Mouse (Mus musculus) urinary bladder, postnatal 36 days (tissue): ENCODE results near the gene Cers5.

Experiments used
- DNase-seq, 2 experiments: peaks; one replicate each; pipeline ENCODE4 v3.0.0; 2022; ENCODE audit warnings: low spot score in 2 of 2, mixed read lengths in 1 of 2

Cers5 gene

DNA sequence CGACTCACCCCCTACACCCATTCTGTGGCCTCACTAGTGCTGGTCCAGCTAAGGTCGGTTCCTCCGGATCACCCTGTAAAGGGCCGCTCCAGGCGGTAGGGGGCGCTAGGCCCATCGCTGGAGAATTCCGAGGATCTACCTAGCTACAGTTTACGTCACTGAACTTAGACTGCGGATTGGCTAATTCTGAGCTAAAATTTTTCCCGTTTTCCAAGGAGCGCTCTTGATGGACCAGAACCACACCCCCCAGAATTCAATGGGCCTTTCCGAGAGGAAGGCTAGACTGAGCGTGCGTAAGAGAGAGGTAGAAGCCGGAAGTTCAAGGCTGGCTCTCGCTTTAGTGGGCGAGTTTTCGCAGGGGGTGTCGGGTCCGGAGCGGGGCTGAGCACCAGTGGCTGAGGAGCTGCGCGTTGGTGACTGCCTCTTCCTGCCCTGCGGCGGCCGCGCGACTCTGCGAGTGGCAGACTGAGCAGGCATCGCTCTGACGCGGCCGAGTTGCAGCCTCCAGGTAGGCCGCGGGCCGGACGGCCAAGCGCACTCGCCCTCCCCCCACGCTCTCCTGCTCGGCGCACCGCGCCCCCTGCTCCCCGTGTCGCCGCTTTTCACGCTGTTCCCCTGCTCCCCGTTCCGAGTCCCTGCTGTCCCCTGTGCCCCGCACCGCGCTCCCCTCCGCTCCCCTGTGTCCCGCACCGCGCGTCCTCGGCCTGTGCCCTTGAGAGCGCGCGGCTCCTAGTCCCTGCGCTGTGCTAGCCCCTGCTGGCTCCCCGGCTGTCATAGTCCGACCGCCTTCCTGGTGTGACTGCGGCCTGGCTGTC is 47.1 kb downstream of the Cers5 start, which contains the start of gene Cox14:
TSS of gene Cox14 (plus strand) at position 278 of the 815 bp plus-strand sequence.
- peak; percentile 91 to 93 for DNase-seq

DNA sequence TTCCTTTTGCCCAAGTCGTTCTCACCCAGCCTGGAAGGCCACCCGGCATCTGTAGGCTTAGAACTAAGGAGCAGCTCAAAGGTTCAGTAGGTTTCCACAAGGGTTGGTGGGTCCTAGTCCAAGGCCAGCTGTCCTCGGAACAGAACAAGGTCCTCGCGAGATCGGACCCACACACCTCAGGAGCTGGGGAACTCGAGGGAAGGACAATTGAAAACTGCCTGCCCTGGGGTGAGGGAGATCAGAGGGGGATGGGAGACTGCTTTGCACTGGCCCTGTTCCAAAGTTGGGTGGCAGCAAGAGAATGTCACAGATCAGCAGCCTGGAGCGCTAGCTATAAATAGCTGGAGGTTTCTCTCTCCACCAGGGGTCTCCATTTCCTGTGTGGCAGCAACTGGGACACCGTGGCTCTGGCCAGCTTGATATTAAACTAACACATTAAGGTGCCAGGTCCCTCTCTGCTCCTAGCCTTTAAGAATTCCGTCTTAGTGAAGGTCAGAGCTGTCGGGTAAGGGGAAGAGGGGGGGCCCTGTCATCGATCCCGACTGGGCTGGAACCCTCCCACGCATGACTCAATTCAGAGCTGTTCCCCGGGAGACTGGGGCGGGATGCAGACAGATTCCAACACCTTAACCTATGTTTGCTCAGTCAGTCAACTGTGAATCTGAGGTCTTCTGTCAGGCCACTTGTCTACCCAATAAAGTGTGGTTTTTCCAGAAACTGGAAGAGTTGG is 48.2 kb downstream of the Cers5 start:
- peak; percentile 35 to 63 for DNase-seq

DNA sequence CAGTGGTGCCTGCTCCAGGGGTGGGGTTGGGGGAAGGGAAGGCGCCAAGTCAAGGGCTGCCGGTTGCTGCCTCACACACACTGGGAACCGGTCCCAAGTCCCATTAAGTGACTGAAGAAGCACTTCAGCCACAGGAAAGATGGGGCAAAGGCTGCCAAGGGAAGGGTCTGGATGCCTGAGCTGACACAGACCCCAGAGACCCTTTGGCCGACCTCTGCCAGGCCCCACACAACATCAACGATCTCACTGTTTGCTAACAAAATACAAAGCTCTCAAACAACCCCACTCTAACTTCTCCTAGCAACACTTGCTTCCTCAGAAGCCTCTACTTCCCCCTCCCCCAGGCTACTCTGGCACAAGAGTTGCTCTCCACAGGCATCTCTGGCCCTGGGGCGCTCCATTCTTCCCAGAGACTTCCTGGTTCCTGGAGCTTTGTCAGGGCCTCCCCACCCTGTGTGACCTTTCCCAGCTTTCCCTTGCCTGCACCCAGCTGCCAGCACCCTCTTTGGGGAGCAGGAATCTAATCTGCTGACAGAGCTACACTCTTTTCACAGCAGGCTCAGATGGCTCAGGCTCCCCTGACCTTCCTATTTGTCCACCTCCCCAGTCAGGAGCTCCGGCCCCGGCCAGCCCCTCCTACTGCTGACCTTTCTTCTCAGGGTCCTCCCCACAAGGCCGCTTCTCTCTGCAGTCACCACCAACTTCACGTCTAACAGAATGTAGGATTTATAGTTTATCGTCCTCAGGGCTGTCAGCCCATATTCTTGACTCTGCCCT is 49.0 kb downstream of the Cers5 start:
- peak; percentile 20 to 52 for DNase-seq

DNA sequence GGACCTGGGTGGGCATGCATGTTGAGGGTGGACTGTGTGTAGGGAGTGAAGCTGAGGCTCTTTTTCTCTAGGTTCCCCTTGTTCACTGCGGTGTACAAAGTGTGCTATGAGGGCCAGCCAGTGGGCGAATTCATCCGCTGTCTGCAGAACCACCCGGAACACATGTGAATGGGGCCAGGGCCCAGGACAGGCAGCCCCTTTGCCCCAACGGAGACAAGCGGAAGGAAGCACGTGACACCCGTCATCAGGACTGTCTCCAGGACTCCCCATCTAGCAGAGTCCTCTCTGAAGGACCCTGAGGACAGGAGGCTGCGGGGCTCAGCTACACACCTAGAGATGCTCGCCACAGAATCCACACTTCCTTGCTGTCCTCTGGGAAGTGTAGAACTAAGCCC is 49.6 kb downstream of the Cers5 start:
- DNase-seq: no peak

DNA sequence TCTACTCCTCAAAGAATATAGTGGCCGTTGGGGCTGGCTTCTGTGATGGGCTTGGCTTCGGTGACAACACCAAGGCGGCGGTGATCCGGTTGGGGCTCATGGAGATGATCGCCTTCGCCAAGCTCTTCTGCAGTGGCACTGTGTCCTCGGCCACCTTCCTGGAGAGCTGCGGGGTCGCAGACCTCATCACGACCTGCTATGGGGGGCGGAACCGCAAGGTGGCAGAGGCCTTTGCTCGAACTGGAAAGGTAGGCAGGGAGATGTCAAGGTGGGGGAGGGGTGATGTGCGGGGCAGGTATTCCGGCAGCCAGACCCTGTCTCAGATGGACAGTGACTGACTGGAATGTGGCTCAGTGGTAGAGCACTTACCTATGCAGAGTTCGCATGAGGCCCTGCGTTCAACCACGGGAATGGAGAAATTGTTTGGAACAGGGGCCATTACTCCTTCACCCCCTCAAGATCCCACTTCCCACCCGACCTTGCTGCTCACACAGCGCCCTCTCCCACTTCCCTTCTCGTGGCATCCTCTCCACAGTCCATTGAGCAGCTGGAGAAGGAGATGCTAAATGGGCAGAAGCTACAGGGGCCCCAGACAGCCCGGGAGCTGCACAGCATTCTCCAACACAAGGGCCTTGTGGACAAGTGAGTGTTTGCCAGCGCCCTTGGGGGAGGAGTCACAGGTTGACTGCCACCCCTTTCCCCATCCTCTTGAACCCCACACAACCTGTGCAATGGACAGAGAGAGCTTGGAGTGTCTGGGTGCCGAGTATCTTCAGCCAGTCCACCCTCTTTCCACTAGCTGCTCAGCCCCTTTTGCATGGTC is 50.6 kb downstream of the Cers5 start:
- DNase-seq: no peak

DNA sequence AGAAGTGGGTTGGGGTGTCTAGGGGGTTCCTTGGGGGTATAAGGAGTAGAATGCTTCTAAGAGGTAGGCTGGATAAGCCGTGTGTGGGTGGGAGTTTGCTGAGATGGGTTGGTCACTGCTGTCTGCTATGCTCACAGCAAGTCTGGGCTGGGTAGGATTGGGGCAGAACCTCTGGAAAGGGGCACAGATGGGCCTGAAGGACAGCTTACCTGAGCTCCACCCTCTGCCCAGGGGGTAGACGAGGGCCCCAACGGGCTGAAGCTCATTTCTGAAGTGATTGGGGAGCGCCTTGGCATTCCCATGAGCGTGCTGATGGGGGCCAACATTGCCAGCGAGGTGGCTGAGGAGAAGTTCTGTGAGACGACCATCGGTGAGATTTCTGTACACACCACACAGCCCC is 52.8 kb downstream of the Cers5 start:
- no peak for DNase-seq

DNA sequence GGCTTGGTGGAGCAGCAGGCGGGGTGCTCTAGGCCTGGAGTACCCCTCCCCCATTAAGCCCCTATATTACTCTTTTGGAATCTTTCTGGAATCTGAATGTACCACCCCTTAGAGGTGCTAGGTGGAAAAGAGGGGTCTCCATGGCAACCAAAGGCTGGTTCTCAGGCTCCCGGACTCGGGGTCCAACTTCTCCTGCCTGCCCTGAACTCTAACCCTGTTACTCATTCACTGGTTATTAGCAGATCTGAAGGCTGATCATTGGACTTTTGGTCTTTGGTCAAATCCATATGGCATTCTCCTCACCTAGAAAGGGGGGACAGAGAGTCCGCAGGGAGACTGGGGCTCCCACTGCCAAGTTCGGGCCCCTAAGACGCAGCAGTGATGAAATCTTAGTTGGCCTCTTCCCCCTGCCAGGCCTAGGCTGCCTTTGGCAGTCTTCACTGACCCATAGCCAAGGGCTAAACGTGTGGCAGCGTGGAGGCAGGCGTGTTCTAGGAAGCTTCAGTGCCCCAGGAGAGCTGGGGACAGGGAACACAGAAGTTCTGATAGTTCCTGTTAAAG is 54.1 kb downstream of the Cers5 start:
- no peak for DNase-seq

DNA sequence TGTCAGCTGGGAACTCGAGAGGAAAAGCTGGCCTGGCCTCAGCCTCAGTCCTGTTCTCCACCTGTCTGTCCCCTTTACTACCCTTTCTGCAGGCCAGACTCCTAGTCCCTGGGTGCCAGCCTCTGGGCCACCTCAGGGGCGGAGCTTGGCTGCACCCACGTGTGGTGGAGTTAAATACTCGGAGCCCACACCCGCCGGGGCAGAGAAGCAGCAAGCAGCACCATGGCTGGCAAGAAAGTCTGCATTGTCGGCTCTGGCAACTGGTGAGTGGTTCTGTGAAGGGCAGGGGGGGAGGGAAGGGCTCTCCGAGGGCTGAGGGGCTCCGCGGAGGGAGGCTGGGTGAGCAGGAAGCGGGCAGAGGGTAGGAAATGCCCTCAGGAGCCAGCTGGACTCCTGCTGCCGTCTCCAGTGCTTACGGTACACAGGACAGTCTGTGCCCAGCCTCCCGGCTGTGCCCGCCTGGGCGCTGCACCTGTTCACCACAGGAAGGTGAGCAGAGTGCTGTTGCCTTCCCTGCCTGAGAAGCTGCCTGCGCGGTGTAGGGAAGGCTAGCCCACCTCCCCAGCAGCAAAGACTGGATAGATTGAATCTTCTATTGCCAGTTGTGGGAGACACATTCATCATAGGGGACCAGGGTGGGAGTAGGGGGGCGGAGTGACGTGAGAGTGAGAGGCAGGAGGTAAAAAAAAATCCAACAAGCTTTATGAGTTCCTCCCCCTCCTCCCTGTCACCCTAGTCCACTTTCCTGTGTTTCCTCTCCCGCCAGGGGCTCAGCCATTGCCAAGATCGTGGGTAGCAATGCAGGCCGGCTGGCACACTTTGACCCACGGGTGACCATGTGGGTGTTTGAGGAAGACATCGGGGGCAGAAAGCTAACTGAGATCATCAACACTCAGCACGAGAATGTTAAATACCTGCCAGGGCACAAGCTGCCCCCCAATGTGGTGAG is 55.0 kb downstream of the Cers5 start, which contains the start of gene Gpd1:
TSS of gene Gpd1 (plus strand) at position 130 of the 949 bp plus-strand sequence.
- peak in 1 of 2 experiments; percentile 62 for DNase-seq

DNA sequence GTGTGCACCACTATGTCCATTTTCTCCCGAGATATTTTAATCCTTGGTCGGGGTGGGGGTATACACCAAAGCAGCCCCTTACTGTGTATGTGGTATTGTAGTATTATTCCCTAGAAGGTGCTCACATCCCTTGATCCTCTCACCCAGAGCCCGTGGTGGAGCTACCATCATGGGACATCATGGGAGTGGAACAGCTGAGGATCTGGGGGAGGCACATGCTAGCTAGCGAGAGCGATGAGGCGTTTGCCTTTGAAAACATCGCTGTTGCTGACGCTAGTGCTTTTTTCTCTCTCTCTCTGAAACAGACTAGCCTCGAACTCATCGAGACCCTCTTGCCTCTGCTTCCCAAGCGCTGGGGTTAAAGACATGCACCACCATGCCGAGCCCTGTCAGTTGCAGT is 55.9 kb downstream of the Cers5 start:
- DNase-seq: no peak

DNA sequence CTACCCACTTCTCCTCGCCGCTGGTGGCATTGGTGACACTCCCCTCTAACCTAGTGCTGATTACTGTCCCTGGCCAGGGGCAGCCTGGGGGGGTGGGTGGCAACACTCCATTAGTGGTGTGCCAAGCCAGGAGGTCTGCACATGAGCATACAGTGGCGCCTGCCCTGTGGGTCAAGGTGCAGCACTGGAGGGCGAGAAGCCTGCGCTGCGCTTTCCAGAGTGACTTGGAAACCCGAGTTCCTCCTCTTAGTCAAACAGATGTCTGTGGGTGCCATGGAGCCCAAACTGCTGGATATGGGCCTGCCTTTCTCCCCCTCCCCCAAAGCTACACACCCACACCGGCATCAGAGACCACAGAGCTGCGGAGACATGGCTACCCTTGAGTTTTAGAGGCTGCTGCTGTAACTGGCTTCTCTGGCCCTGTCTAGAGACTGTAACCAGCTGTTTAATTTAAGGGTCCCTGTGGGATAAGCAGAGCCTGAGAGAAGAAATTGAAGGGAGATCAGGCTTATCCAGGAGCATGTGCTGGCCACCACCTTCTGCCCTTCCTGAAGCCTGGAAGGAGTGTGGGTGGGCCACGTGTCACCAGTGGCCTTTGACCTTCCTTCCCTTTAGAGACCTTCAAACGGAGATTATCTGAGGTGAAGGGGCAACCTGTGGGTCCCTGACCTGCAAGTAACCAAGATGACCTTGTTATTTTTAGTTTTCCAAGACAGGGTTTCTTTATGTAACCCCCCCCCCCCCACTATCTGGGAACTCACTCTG is 56.5 kb downstream of the Cers5 start:
- peak in 1 of 2 experiments; percentile 38 for DNase-seq

DNA sequence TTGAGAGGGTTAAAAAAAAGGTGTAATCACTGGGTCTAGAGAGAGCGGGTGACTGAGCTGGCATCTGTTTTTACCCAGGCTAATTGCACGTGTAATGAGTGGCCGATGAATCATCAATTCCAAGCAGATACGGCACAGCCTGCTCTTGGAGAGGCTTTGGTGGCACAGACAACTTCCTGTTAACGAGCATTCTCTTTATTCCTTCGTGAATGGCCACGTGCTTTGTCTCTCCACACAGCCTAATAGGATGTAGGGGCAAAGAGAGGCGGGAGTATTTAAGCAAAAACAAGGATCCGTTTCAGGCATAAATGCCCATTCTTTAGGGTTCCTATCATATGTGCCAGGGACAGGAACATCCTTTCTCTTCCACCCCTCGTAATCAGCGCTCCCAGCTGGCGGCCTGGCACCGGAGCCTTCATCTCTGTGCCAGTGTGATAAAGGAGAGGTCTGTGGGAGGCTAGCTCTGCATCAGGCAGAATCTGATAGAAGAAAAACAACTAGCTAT is 57.3 kb downstream of the Cers5 start:
- no peak for DNase-seq

DNA sequence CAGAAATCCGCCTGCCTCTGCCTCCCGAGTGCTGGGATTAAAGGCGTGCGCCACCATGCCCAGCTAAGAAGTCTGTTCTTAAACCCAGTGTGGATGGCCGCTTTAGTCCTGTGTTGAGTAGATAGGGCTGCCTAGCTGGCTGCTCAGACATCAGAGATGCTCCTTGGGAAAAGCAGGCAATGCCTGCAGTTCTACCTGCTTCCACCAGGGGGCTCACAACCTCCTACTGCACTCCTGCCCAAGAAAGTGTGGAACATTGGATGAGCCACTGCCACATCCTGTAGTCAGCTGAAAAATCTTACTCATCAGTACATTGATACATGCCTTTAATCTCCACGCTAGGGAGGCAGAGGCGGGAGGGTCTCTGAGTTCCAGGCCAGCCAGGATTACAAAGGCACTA is 57.8 kb downstream of the Cers5 start:
- DNase-seq: peak; percentile 56 to 62

DNA sequence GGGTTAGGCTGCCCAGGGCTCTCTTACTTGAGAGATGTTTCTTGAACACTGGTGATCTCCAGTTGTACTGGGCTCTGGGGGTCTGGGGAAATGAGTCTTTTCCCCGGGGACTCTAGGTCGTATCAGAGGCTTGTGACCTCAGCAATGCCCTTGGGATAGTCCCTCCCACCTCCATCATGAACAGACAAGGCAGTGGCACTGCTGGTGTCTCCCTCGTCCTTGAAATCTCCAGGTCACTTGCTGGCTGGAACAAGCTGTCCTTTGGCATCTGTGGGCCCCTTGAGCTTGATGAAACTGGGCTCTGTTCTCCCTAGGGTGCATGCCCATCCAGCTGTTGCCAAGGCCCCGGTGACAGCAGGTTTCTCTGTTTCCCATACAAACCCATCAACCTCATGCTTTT is 58.5 kb downstream of the Cers5 start:
- no peak for DNase-seq

DNA sequence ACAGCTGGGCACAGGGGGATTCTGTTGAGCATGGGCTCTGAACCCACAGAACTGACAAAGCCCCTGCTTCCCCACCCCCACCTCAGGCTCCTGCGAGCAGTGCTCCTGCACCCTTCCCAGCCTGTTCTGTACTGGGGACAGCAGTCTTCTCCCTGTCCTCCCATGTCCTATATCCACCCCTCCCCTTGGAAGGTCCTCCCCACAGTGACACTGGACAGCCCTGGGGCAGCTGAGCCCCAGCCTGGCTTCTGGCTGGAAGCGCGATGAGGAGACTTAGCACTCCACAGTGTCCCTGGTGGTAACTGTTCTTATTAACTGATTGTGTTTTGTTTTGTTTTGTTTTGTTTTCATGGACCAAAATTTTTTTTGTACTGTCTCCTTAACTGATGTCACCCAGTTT is 59.1 kb downstream of the Cers5 start:
- DNase-seq: no peak

DNA sequence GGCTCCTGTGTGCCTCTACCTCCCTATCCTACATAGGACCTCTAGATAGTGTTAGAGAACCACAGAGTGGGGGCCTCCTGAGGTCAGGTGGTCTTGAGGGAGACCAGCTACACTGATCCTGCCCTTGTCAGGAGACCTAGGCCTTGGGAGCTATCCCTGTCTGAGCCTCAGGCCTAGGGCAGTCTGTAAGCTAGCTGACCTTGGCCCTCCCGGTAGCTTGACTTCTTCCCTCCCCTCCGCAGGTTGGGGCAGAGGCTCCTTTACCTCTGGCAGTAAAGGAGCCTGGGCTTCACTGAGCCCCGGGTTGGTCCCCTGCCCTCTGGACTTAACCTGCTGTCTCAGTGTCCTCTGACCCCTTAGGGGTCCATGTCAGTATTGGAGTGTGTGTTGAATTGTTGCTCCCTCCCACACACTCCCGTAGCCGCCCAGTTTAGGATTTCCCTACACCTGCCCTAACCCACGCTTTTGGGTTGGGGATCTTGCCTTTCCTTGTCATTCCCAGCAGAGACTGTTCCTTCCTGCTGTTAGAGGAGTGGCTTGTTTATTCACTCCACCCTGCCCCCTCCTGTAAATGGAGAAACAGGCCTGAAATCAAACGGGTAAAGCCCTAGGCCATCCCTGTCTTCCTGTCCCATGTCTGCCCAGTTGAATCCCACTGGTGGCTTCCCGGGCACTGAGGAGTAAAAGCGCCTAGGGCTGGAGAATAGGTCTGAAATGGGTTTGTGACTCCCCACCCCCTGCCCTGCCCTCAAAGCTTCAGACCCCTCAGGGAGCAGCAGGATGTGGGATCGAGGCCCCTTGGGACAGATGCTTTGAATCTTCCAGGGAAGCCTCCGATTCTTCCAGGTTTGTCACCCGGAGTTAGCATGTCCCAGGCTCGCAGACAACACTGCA is 59.8 kb downstream of the Cers5 start:
- no peak for DNase-seq

DNA sequence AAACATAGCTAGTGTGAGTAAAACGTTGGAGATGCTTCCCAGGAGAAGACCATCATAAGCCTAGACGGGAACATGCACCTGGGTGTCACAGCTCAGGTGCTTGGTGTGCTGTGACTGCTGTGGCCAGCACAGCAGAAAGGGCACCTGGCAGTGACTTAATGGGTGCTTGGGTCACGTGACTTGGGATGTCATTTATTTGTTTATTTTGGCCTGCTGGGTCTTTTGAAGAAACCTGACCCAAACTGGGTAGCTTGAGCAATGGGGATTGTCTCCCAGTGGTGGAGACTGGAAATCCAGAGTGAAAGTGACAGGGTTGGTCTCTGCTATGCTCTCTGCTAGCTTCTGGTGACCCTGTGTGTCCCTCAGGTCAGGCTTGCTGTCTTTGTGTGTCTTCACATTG is 61.2 kb downstream of the Cers5 start:
- no peak for DNase-seq

DNA sequence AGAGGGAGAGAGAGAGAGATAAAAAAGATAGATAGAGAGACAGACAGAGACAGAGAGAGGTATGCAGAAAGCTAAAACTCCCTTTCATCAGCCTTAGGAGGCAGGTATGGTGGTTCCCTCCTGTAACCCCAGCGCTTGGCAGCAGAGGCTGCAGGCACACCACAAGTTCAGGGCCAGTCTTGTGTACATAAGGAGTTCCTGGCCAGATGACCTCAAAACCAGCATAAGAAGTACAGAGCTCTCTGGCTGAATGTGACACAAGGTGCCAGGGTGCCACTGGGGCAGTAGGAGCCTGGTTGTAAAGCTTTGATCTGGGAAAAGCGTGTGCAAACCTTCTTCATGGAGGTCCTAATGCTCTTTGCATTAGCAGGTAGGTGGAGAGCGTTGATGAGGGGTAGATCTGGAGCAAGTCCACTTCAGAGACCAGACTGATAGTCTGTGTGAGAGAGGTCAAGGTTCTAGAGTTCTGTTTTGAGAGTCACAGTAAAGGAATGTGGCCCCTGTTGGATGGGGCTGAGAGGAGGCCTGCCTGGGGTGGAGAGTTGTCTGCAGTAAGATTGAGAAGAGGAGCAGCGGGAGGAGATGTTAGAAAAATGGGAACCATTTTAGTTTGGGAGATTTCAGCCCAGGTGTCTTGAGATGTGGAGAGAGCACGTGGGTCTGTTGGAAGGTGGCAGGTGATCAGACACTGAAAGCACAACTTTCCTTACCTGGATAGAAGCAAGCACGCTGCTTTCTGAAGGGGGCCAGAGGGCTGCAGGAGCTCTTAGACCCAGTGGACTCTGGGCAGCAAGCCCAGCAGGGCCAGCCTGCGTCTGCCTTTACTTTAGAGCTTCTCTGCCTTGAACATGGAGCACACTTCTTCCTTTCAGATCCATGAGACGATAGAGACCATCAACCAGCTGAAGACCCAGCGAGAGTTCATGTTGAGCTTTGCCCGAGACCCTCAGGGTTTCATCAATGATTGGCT is 62.2 kb downstream of the Cers5 start:
- DNase-seq: no peak
